Mouse (Mus musculus) spleen, postnatal 4 days (tissue): ENCODE measurements around the gene Adar.
"Not testable (repeated sequence)": the region's sequence is repeated elsewhere in the genome, so short reads cannot be mapped to it uniquely, and the experiment has no call there.

Experiments used
- DNase-seq, 2 experiments: peaks; one replicate each; pipeline ENCODE4 v3.0.0; 2022; ENCODE audit warnings: low spot score in 2 of 2

Gene Adar

DNA sequence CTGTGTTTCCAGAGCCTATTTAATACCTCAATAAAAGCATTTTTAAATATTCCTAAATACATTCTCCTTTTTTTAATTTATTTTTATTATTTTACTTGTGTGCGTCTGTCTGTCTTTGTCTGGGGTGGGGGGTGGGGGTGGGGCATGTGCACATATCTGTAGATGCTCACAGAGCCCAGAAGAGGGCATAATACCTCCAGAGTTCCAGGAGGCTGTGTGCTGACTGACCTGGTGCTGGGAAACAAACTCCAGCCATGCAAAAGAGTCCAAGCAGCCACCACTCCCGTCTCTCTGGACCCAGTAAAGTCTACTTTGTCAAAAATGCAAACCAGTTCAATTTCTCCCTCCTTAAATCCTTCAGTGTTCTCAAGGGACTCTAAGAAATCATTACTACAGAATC lies 79.8 kb downstream of the Adar start:
- no peak for DNase-seq

DNA sequence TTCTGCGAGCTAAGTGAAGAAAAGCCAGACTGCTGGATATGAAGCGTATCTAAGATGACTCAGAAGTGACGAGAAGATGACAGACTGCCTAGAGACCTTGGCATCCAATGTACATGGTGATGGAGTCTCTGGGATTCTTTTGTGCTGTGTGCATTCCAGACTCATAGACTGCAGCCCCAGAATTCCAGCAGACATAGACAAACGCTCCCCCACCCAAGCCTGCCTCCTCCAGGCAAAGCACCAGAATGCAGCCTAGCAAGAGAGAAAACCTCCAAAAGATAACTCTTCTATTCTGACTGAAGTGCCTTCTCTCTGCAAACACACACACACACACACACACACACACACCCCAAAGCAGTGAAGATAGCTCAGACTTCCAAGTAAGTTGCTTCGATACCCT lies 80.9 kb downstream of the Adar start:
- no peak for DNase-seq

DNA sequence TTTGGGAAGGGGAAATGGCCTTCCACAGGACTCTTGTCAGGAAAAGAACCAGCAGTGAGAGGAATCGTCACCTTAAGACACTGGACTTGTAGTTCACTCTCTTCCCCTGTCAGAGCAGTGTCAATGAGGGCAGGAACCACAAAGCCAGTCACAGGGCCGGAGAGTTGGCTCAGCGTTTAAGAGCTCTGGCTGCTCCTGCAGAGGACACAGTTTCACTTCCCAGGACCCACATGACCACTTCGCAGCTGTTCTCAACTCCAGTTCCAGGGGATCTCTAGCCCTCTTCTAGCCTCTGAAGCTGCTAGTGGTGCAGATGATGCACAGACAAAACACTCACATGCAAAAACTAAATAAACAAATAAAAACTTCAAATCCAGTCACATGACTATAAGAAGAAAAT lies 81.5 kb downstream of the Adar start:
- no peak for DNase-seq

DNA sequence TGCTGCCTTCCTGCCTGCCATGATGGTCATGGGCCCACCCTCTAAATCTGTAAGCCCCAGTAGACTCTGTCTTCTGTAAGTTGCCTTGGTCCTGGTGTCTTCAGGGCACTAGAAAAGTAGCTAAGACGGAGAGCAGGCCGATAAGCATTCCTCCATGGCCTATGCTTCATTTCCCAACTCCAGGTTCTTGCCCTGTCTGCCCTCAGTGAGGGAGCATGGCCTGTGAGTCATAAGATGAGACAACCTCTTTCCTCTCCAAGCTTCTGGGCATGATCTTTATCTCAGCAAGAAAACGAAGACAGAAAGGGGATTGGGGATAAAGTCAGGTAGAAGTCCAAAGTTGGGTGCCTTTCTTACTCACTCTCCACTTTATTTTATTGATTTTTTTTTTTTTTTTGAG lies 83.7 kb downstream of the Adar start:
- DNase-seq = no peak

DNA sequence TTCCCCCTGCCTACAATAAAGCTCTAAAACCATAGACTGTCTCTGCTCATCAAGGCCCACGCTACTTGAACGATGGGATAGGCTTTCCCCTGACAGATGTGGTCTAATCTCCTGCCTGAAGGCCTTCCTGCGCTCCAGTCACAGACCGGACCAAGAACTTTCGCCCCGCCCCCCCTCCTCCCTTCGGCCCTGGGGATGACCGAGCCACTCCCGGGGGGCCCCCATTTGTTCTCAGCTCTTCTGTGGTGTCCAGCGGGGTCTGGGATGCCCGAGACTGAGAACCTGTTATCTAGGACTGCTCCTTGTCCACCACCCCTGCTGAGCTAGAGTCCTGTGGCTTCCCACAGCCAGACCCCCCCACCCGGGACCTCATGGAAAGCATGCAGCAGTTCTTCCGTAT lies 84.7 kb downstream of the Adar start:
- DNase-seq = no peak

DNA sequence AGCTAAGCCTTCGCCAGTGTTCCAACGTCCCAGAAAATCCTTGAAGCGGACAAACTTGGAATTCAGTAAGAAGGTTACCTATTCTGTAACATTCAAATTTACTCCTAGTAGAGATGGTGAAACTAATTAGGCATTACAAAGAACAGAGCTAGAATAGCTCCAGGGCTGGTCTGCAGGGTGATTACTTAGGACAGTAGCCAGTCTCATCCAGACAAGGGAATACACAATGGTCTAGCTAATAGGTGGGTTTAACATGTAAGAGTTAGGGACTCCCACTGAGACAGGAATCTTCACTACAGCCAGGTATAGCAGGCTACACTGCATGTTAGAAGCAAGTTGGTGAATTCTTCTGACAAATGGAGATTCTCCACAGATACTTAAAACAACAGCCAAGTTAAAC lies 85.3 kb downstream of the Adar start:
- not testable (repeated sequence) for DNase-seq

DNA sequence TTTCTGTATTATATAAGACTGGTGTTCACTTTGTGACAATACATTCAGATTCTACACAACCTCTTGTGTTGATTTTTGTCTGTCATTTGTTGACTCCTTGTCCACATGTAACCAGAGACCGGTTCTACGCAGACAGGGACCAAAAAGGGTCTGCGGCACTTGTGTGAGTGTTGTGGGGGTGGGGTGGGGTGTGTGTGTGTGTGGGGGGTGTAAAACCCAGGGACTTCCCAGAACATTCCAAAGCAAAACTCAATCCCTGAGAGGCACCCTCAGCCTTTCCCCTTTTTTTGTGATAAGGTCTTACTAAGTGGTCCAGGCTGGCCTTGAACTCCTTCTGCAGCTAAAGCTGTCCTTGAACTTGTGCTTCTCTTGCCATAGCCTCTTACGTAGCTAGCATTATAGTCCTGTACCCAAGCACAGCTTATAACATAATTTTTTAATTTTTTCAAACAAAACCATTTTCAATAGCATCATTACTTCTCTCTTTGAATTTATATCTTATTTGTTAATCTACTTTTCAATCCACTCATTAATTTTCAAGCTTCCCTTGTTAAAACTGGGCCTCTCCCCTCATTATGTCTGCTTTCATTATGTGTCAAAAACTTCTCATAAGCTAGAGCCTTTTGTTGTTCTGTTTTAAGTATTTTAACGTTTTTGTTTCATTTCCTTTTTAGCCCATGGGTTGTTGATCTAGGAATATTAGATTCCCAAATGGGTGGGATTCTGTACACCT lies 86.1 kb downstream of the Adar start:
- no peak for DNase-seq

DNA sequence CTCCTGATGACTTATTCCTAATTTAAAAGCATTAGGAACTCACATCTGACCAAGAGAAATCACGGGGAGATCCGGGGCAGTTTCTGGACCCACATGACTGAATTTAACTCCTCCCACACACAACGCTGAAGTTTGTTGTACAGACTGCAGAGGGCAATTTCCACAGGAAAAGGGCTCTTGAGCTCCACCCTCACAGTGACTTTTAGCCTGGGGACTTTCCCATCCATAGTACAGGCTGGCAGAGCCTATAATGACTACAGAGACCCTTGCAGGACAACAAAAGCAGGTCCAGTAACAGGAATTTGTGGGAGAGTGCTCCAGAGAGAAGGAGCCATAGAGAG lies 86.7 kb downstream of the Adar start:
- DNase-seq = no peak

DNA sequence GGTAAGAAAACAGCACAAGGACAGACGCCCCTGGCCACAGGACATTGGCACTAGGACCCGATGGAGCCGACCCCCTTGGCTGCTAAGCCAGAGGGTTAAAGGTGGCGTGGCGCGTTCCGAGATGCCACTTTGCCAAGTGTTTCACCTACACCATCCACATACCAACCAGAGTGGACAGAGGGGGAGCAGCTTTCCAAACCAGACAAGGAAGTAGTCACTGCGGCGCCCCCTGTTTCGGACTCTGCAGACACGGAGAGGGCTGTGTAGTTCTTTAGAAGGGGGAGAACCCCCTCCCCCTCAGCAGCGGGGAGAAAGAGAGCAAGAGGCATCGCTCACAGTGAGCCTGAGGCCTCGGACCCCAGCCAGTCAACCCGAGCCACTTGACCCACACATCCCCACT lies 88.1 kb downstream of the Adar start:
- DNase-seq = no peak
